Mouse (Mus musculus): ENCODE measurements at regions not wholly inside any gene's neighbourhood (a gene's known extent, or its start where the extent isn't known, plus 50 kb on each side); places are given as distances from the start of the nearest gene placed in this dataset.

- Histone ChIP-seq H3K4me3 (ENCODE audit: low read depth, low read length) (no peak overlapping the region), H3K36me3 (ENCODE audit: control insufficient read depth, insufficient read depth, low read length) (no peaks in the 10 kb centered on the region), H3K27ac (ENCODE audit: low read depth, low read length) (no peak overlapping the region), H3K4me1 (ENCODE audit: control insufficient read depth, insufficient read depth, low read length) (no peaks in the 10 kb centered on the region), H3K9ac (ENCODE audit: low read length) (no peak overlapping the region), H3K9me3 (replicated peaks; ENCODE audit: control insufficient read depth, low read length) (0 out of 2 replicates have a peak, but pooled peaks cover 3% of the 10 kb centered on the region), H3K27me3 (replicated peaks; ENCODE audit: control insufficient read depth, insufficient read depth, low read length) (no peaks in the 10 kb centered on the region), H3K4me2 (ENCODE audit: low read length) (no peak overlapping the region)
- 83% methylated on average over 4 of the region's 4 CpGs for WGBS
- ATAC-seq (no peak), DNase-seq (ENCODE audit: low spot score) (no peak)
These were observed 88.4 kb upstream of the Cpeb4 start for GRCm38 (mm10) chr11:31783506-31784063.

- no peak for DNase-seq (ENCODE audit: low spot score)
- H3K4me2 ChIP-seq (ENCODE audit: low read length): no peak overlapping the region
- no peaks in the 10 kb centered on the region for H3K27me3 ChIP-seq (replicated peaks; ENCODE audit: control insufficient read depth, insufficient read depth, low read length)
- 0 out of 2 replicates have a peak, but pooled peaks cover 3% of the 10 kb centered on the region for H3K9me3 ChIP-seq (replicated peaks; ENCODE audit: control insufficient read depth, low read length)
- H3K27ac ChIP-seq (ENCODE audit: low read depth, low read length): no peak overlapping the region
- no peak overlapping the region for H3K4me3 ChIP-seq (ENCODE audit: low read depth, low read length)
- no peak for ATAC-seq
- H3K9ac ChIP-seq (ENCODE audit: low read length): no peak overlapping the region
- H3K4me1 ChIP-seq (ENCODE audit: control insufficient read depth, insufficient read depth, low read length): no peaks in the 10 kb centered on the region
- WGBS: 95% methylated on average over 6 of the region's 6 CpGs
- H3K36me3 ChIP-seq (ENCODE audit: control insufficient read depth, insufficient read depth, low read length): no peaks in the 10 kb centered on the region
These were observed 87.6 kb upstream of the Cpeb4 start for GRCm38 (mm10) chr11:31784332-31784901.

GRCm38 (mm10) chr11:31785160-31785559 is 86.9 kb upstream of the Cpeb4 start:
- no peak overlapping the region for H3K4me2 ChIP-seq (ENCODE audit: low read length)
- no peak overlapping the region for H3K9ac ChIP-seq (ENCODE audit: low read length)
- no peak overlapping the region for H3K4me3 ChIP-seq (ENCODE audit: low read depth, low read length)
- 74% methylated on average over 7 of the region's 7 CpGs for WGBS
- no peaks in the 10 kb centered on the region for H3K27me3 ChIP-seq (replicated peaks; ENCODE audit: control insufficient read depth, insufficient read depth, low read length)
- ATAC-seq (no peak), DNase-seq (ENCODE audit: low spot score) (no peak)
- no peak overlapping the region for H3K27ac ChIP-seq (ENCODE audit: low read depth, low read length)
- H3K36me3 ChIP-seq (ENCODE audit: control insufficient read depth, insufficient read depth, low read length): no peaks in the 10 kb centered on the region
- H3K9me3 ChIP-seq (replicated peaks; ENCODE audit: control insufficient read depth, low read length): 0 out of 2 replicates have a peak, but pooled peaks cover 3% of the 10 kb centered on the region
- no peaks in the 10 kb centered on the region for H3K4me1 ChIP-seq (ENCODE audit: control insufficient read depth, insufficient read depth, low read length)

GRCm38 (mm10) chr11:31787376-31787775 is 84.6 kb upstream of the Cpeb4 start:
- no peak overlapping the region for H3K9ac ChIP-seq (ENCODE audit: low read length)
- H3K4me3 ChIP-seq (ENCODE audit: low read depth, low read length): no peak overlapping the region
- H3K4me2 ChIP-seq (ENCODE audit: low read length): no peak overlapping the region
- H3K36me3 ChIP-seq (ENCODE audit: control insufficient read depth, insufficient read depth, low read length): no peaks in the 10 kb centered on the region
- H3K27me3 ChIP-seq (replicated peaks; ENCODE audit: control insufficient read depth, insufficient read depth, low read length): no peaks in the 10 kb centered on the region
- no peak overlapping the region for H3K27ac ChIP-seq (ENCODE audit: low read depth, low read length)
- DNase-seq (ENCODE audit: low spot score): no peak
- 0 out of 2 replicates have a peak, but pooled peaks cover 3% of the 10 kb centered on the region for H3K9me3 ChIP-seq (replicated peaks; ENCODE audit: control insufficient read depth, low read length)
- WGBS: 88% methylated on average over 2 of the region's 2 CpGs
- H3K4me1 ChIP-seq (ENCODE audit: control insufficient read depth, insufficient read depth, low read length): no peaks in the 10 kb centered on the region
- no peak for ATAC-seq

- ATAC-seq (no peak), DNase-seq (ENCODE audit: low spot score) (no peak)
- 58% methylated on average over 2 of the region's 2 CpGs for WGBS
- no peak overlapping the region for H3K4me3 ChIP-seq (ENCODE audit: low read depth, low read length)
- H3K9ac ChIP-seq (ENCODE audit: low read length): no peak overlapping the region
- no peak overlapping the region for H3K27ac ChIP-seq (ENCODE audit: low read depth, low read length)
- H3K4me2 ChIP-seq (ENCODE audit: low read length): no peak overlapping the region
- H3K4me1 ChIP-seq (ENCODE audit: control insufficient read depth, insufficient read depth, low read length): no peaks in the 10 kb centered on the region
- H3K9me3 ChIP-seq (replicated peaks; ENCODE audit: control insufficient read depth, low read length): 0 out of 2 replicates have a peak, but pooled peaks cover 3% of the 10 kb centered on the region
- no peaks in the 10 kb centered on the region for H3K36me3 ChIP-seq (ENCODE audit: control insufficient read depth, insufficient read depth, low read length)
- H3K27me3 ChIP-seq (replicated peaks; ENCODE audit: control insufficient read depth, insufficient read depth, low read length): no peaks in the 10 kb centered on the region
These were observed 83.9 kb upstream of the Cpeb4 start for GRCm38 (mm10) chr11:31787917-31788703.

- Histone ChIP-seq H3K9me3 (replicated peaks; ENCODE audit: control insufficient read depth, low read length) (no peaks in the 10 kb centered on the region), H3K4me2 (ENCODE audit: low read length) (no peak overlapping the region), H3K4me1 (ENCODE audit: control insufficient read depth, insufficient read depth, low read length) (no peaks in the 10 kb centered on the region), H3K27ac (ENCODE audit: low read depth, low read length) (no peak overlapping the region), H3K36me3 (ENCODE audit: control insufficient read depth, insufficient read depth, low read length) (no peaks in the 10 kb centered on the region), H3K4me3 (ENCODE audit: low read depth, low read length) (no peak overlapping the region), H3K27me3 (replicated peaks; ENCODE audit: control insufficient read depth, insufficient read depth, low read length) (no peaks in the 10 kb centered on the region), H3K9ac (ENCODE audit: low read length) (no peak overlapping the region)
- DNase-seq (ENCODE audit: low spot score) (no peak), ATAC-seq (no peak)
- 92% methylated on average over 3 of the region's 3 CpGs for WGBS
These were observed 82.0 kb upstream of the Cpeb4 start for GRCm38 (mm10) chr11:31789967-31790366.

GRCm38 (mm10) chr11:31791264-31791663 is 80.7 kb upstream of the Cpeb4 start:
- H3K36me3 ChIP-seq (ENCODE audit: control insufficient read depth, insufficient read depth, low read length): no peaks in the 10 kb centered on the region
- no peak overlapping the region for H3K9ac ChIP-seq (ENCODE audit: low read length)
- WGBS: 52% methylated on average over 2 of the region's 2 CpGs
- no peaks in the 10 kb centered on the region for H3K27me3 ChIP-seq (replicated peaks; ENCODE audit: control insufficient read depth, insufficient read depth, low read length)
- no peak overlapping the region for H3K4me3 ChIP-seq (ENCODE audit: low read depth, low read length)
- H3K27ac ChIP-seq (ENCODE audit: low read depth, low read length): no peak overlapping the region
- ATAC-seq (no peak), DNase-seq (ENCODE audit: low spot score) (no peak)
- no peak overlapping the region for H3K4me2 ChIP-seq (ENCODE audit: low read length)
- H3K4me1 ChIP-seq (ENCODE audit: control insufficient read depth, insufficient read depth, low read length): no peaks in the 10 kb centered on the region
- no peaks in the 10 kb centered on the region for H3K9me3 ChIP-seq (replicated peaks; ENCODE audit: control insufficient read depth, low read length)

GRCm38 (mm10) chr11:31795084-31795483 is 76.9 kb upstream of the Cpeb4 start:
- DNase-seq (ENCODE audit: low spot score): no peak
- Histone ChIP-seq H3K4me3 (ENCODE audit: low read depth, low read length) (no peak overlapping the region), H3K4me1 (ENCODE audit: control insufficient read depth, insufficient read depth, low read length) (no peaks in the 10 kb centered on the region), H3K27me3 (replicated peaks; ENCODE audit: control insufficient read depth, insufficient read depth, low read length) (no peaks in the 10 kb centered on the region), H3K9me3 (replicated peaks; ENCODE audit: control insufficient read depth, low read length) (no peaks in the 10 kb centered on the region), H3K27ac (ENCODE audit: low read depth, low read length) (no peak overlapping the region), H3K4me2 (ENCODE audit: low read length) (no peak overlapping the region), H3K9ac (ENCODE audit: low read length) (no peak overlapping the region), H3K36me3 (ENCODE audit: control insufficient read depth, insufficient read depth, low read length) (no peaks in the 10 kb centered on the region)
- no peak for ATAC-seq
- WGBS: 93% methylated on average over 8 of the region's 8 CpGs

GRCm38 (mm10) chr11:31796245-31796644 is 75.8 kb upstream of the Cpeb4 start:
- DNase-seq (ENCODE audit: low spot score) (peak; percentile 13), ATAC-seq (no peak)
- H3K4me3 ChIP-seq (ENCODE audit: low read depth, low read length): no peak overlapping the region
- H3K27ac ChIP-seq (ENCODE audit: low read depth, low read length): no peak overlapping the region
- WGBS: 66% methylated on average over 6 of the region's 6 CpGs
- H3K9me3 ChIP-seq (replicated peaks; ENCODE audit: control insufficient read depth, low read length): no peaks in the 10 kb centered on the region
- no peak overlapping the region for H3K4me2 ChIP-seq (ENCODE audit: low read length)
- no peaks in the 10 kb centered on the region for H3K4me1 ChIP-seq (ENCODE audit: control insufficient read depth, insufficient read depth, low read length)
- no peaks in the 10 kb centered on the region for H3K27me3 ChIP-seq (replicated peaks; ENCODE audit: control insufficient read depth, insufficient read depth, low read length)
- no peak overlapping the region for H3K9ac ChIP-seq (ENCODE audit: low read length)
- H3K36me3 ChIP-seq (ENCODE audit: control insufficient read depth, insufficient read depth, low read length): no peaks in the 10 kb centered on the region
